Mouse (Mus musculus): ENCODE data around the gene Cnih2. TPM values are rescaled to one million over a fixed set of nuclear protein-coding genes. Genes with fewer than 3 reads are reported as not detected.
A peak's percentile ranks its signal among the peaks of the same experiment; 100 is the strongest.
"Not testable (repeated sequence)": the region's sequence is repeated elsewhere in the genome, so short reads cannot be mapped to it uniquely, and the experiment has no call there.

The Cnih2 gene
- polyA plus RNA-seq, 1 experiment from 2014 or later: 31.7 TPM

DNA sequence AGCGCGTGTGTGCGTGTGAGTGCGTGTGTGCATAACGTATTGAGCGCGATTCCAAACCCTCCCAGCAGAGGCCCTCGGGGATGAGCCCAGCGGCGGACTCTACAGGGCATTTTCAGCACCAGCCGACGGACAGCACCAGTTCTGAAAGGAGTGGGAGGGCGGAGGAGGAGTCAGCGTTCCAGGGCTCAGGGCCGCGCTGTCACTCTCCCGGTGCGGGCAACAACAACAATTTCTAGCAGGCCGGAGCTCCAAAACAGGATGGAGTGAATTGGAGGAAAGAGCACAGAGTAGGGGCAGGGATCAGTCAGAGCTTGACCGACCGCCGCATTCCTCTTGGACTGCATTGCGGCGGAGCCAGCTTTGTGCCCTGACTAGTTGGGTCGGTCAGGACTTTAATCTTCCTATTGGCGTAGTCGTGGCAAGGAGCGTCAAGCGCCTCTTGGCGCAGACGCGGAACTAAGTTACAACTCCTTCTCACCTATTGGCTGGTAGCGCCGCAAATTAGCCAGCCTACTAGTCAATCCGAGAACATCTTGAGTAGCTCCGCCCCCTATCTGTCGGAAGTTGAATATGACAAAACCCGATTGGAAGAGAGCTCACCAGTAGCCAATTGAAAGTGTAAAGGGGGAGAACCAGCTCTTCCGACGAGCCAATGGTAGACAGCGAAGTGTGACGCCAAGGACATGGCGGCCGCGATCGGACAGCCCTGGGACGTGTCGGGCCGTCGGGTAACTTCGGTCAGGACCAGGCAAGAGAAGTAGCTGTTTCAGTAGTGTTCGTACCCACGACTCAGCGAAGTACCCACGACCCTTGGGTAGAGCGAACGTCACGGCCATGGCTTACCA is 10.2 kb downstream of the Cnih2 start, which contains the start of gene Yif1a:
TSS of gene Yif1a (plus strand) at position 655 of the 845 bp plus-strand sequence.
- Histone ChIP-seq H3K27ac (replicated peaks) (peak within 1 kb of the TSS; percentile 84), H3K27me3 (replicated peaks; ENCODE audit: low read depth, poor library complexity, severe bottlenecking) (peaks cover 35% of the 10 kb centered on the region), H3K4me3 (peak within 1 kb of the TSS; percentile 90), H3K9me3 (no peaks in the 10 kb centered on the region), H3K36me3 (replicated peaks) (peaks cover 34% of the 10 kb centered on the region), H3K4me1 (peaks cover 31% of the 10 kb centered on the region)
- peak; percentile 95 for DNase-seq (ENCODE audit: low spot score)
- under 1% methylated on average over 58 of the region's 58 CpGs for WGBS

GRCm38 (mm10) chr19:5086533-5086932 is 11.8 kb downstream of the Cnih2 start:
- peaks cover 51% of the 10 kb centered on the region for H3K27me3 ChIP-seq (replicated peaks; ENCODE audit: low read depth, poor library complexity, severe bottlenecking)
- H3K4me3 ChIP-seq; H3K9me3 ChIP-seq; DNase-seq (ENCODE audit: low spot score); H3K27ac ChIP-seq (replicated peaks): not testable (repeated sequence)
- peaks cover 34% of the 10 kb centered on the region for H3K4me1 ChIP-seq
- peaks cover 19% of the 10 kb centered on the region for H3K36me3 ChIP-seq (replicated peaks)
- 54% methylated on average over 4 of the region's 4 CpGs for WGBS

DNA sequence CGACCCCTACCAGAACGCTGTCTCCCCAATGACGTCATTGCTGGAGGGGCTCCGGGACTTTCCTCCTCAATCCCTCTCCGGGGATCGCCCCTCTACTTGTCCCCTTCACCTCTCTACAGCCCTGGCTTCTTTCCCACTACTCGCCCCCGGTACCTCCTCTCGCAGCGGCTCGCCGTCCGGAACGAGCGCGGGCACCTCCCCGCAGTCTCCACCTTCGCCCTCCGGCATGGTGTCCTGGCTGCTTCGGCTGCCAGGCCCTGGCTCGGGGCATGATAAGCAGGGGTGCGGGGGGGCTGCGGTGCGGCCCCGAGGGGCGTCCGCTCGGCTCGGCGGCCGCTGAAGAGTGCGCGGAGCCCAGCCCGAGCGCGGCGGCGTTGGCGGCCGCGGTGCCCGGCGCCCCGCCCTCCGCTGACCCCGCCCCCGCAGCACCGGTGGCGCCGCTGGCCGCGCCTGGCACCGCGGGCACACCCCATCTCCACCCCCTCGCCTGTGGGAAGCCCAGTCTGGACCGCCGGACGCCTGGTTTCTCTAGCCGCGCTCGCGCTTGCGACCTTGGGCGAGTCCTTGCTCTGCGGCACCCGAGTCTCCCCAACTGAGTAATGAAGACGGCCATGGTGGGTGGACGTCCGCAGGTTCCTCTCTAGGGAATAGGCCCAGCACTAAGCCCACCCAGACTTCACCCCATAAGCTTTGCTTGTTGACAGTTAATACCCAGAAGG is 13.0 kb downstream of the Cnih2 start, which contains the start of gene Tmem151a:
TSS of gene Tmem151a (minus strand) at position 387 of the 719 bp plus-strand sequence.
- Histone ChIP-seq H3K9me3 (no peaks in the 10 kb centered on the region), H3K4me3 (peak within 1 kb of the TSS; percentile 58), H3K27me3 (replicated peaks; ENCODE audit: low read depth, poor library complexity, severe bottlenecking) (peaks cover 63% of the 10 kb centered on the region), H3K27ac (replicated peaks) (no peak within 1 kb of the TSS), H3K36me3 (replicated peaks) (peaks cover 6% of the 10 kb centered on the region), H3K4me1 (peaks cover 34% of the 10 kb centered on the region)
- under 1% methylated on average over 69 of the region's 69 CpGs for WGBS
- DNase-seq (ENCODE audit: low spot score): no peak

DNA sequence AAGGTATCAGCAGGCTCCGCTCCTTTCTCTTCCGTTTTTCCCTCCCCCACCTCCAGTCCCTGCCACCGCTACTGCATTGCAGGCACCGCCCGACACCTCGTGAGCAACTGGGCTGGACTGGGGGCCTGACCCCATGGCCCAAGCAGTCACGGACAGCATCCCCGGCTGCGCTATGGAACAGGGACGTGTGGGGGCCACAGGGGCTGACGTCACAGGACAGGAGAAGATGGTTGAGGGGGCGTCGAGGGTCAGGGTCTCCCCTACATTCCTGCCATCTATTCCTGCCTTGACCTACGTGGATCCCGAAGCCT is 13.5 kb downstream of the Cnih2 start:
- Histone ChIP-seq H3K4me3 (peak overlapping the region; percentile 58), H3K4me1 (peaks cover 34% of the 10 kb centered on the region)
- no peak for DNase-seq (ENCODE audit: low spot score)

DNA sequence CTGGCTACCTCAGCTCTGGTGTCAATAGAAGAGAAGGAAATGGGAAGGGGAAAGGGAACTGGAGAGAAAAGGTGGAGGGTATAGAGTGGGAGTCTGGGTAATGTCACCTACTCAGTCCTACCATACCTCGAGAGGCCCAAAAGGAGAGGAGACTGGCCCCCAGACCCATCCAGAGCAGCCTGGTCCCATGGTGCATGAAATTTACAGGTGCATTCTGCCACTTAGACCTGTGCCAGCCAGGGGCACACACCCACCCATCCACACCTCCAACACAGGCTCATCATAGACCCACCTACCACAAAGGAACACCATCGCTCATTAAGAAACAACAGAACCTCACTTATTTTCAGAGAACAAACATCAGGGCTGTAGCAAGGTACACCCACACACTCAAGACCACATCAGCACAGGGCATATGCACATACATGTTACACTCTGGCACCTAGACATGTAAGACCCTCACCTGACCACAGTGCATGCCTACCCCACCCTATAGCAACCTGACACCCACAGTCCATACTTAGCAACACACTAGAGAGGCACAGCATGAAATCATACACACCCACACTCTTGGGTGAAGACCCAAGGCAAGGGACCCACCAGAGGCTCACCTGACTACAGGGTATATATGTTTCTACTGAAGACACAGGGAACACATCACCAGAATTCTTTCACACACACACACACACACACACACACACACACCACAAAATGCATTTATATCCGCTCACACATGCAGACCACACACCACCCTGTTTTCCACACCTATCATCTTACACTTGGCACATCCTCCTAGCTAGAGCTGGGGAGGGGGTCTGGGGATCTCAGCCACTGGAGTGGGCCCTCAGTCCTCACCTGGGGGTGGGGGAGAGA is 14.1 kb downstream of the Cnih2 start:
- 73% methylated on average over 3 of the region's 3 CpGs for WGBS
- no peak for DNase-seq (ENCODE audit: low spot score)
- H3K9me3 ChIP-seq: no peaks in the 10 kb centered on the region
- no peak overlapping the region for H3K27ac ChIP-seq (replicated peaks)
- peaks cover 29% of the 10 kb centered on the region for H3K4me1 ChIP-seq
- H3K4me3 ChIP-seq: peak overlapping the region; percentile 58; the same call in 1 of the 2 replicates
- H3K27me3 ChIP-seq (replicated peaks; ENCODE audit: low read depth, poor library complexity, severe bottlenecking): peaks cover 73% of the 10 kb centered on the region
- no peaks in the 10 kb centered on the region for H3K36me3 ChIP-seq (replicated peaks)

More for the DNA sequence above, 13.5 kb downstream of the Cnih2 start:
- Histone ChIP-seq H3K9me3 (no peaks in the 10 kb centered on the region), H3K27ac (replicated peaks) (no peak overlapping the region), H3K27me3 (replicated peaks; ENCODE audit: low read depth, poor library complexity, severe bottlenecking) (peaks cover 68% of the 10 kb centered on the region), H3K36me3 (replicated peaks) (peaks cover 1% of the 10 kb centered on the region)
- WGBS: 5% methylated on average over 15 of the region's 15 CpGs

GRCm38 (mm10) chr19:5082596-5082995 is 15.7 kb downstream of the Cnih2 start:
- Histone ChIP-seq H3K4me3 (no peak overlapping the region), H3K27me3 (replicated peaks; ENCODE audit: low read depth, poor library complexity, severe bottlenecking) (peaks cover 73% of the 10 kb centered on the region), H3K4me1 (peaks cover 20% of the 10 kb centered on the region), H3K27ac (replicated peaks) (no peak overlapping the region), H3K9me3 (no peaks in the 10 kb centered on the region), H3K36me3 (replicated peaks) (no peaks in the 10 kb centered on the region)
- 72% methylated on average over 24 of the region's 24 CpGs for WGBS
- no peak for DNase-seq (ENCODE audit: low spot score)

GRCm38 (mm10) chr19:5082005-5082404 is 16.3 kb downstream of the Cnih2 start:
- H3K27ac ChIP-seq (replicated peaks): no peak overlapping the region
- H3K27me3 ChIP-seq (replicated peaks; ENCODE audit: low read depth, poor library complexity, severe bottlenecking): peaks cover 73% of the 10 kb centered on the region
- H3K9me3 ChIP-seq: no peaks in the 10 kb centered on the region
- DNase-seq (ENCODE audit: low spot score): no peak
- H3K4me3 ChIP-seq: no peak overlapping the region
- peaks cover 15% of the 10 kb centered on the region for H3K4me1 ChIP-seq
- H3K36me3 ChIP-seq (replicated peaks): no peaks in the 10 kb centered on the region
- WGBS: 71% methylated on average over 18 of the region's 18 CpGs

DNA sequence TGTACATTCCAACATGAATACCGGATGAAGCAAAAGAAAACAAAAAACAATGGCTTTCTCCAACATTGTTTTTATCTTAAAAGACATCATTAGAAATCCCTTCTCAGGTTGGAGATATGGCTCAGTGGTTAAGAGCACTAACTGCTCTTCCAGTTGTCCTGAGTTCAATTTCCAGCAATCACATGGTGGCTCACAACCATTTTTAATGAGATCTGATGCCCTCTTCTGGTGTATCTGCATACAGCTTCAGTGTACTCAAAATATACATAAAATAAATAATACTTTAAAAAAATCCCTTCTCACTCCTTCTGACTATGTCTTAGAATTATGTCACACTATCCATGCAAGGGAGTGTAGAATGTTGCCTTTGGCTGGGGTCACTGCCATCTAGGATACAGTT is 19.0 kb downstream of the Cnih2 start:
- H3K27me3 ChIP-seq (replicated peaks; ENCODE audit: low read depth, poor library complexity, severe bottlenecking): peaks cover 57% of the 10 kb centered on the region
- WGBS: 91% methylated on average over 1 of the region's 1 CpGs

GRCm38 (mm10) chr19:5073518-5073917 is 24.8 kb downstream of the Cnih2 start:
- no peak for DNase-seq (ENCODE audit: low spot score)
- no peak overlapping the region for H3K27ac ChIP-seq (replicated peaks)
- H3K4me3 ChIP-seq: 0 out of 2 replicates have a peak overlapping the region, but pooled peaks have one; percentile 69
- peaks cover 48% of the 10 kb centered on the region for H3K4me1 ChIP-seq
- peaks cover 38% of the 10 kb centered on the region for H3K27me3 ChIP-seq (replicated peaks; ENCODE audit: low read depth, poor library complexity, severe bottlenecking)
- no peaks in the 10 kb centered on the region for H3K9me3 ChIP-seq
- H3K36me3 ChIP-seq (replicated peaks): no peaks in the 10 kb centered on the region
- WGBS: 44% methylated on average over 5 of the region's 5 CpGs

More for the DNA sequence above, 19.0 kb downstream of the Cnih2 start:
- Histone ChIP-seq H3K4me3 (no peak overlapping the region), H3K36me3 (replicated peaks) (no peaks in the 10 kb centered on the region), H3K4me1 (0 out of 2 replicates have a peak, but pooled peaks cover 3% of the 10 kb centered on the region), H3K9me3 (no peaks in the 10 kb centered on the region), H3K27ac (replicated peaks) (no peak overlapping the region)
- DNase-seq (ENCODE audit: low spot score): no peak

DNA sequence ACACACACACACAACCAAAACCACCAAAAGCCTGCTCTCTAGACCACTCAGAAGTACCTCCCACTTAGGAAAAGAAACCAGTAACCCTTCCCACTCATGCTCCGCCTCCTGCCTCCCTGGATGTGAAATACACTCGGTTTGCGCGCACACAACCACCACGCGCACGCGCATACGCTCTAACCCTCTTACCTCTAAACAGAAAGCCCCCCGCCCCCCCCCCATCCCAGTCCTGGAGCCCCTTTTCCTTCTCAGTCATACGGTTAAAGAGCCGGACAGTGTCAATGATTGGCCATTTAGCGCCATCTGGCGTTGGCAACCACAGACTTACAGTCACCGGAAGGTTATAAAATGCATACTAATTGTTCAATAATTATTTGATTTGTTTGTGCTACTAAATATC is 25.3 kb downstream of the Cnih2 start:
- Histone ChIP-seq H3K36me3 (replicated peaks) (no peaks in the 10 kb centered on the region), H3K4me3 (peak overlapping the region; percentile 69), H3K27me3 (replicated peaks; ENCODE audit: low read depth, poor library complexity, severe bottlenecking) (peaks cover 43% of the 10 kb centered on the region), H3K4me1 (peaks cover 53% of the 10 kb centered on the region), H3K9me3 (no peaks in the 10 kb centered on the region), H3K27ac (replicated peaks) (peak overlapping the region; percentile 93)
- 1% methylated on average over 15 of the region's 15 CpGs for WGBS
- peak; percentile 94 for DNase-seq (ENCODE audit: low spot score)

DNA sequence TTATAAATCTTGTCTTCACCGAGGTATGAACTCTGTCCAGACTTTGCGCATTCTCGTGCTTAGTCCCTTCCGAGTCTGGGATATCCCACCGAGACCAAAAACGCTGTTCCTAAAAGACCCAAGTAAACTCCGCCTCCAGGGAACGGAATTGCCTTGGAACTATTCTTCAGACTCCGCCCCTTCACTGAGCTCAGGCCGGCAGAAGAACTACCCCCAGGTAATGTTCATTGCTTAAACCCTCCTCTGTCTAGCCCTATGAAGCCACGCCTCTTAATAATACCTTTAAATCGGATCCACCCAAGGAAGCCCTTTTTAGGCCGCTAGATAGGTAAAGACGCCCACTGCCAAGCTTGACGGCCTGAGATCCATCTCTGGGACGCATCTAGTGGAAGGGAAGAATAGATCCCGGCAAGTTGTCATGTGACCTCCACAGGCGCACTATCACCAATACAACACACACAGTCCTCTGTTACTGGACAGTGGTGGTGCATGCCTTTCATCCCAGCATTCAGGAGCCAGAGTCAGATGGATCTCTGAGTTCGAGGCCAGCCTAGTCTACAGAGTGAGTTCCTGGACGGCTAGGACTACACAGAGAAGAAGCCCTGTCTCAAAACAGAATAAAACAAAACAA is 25.8 kb downstream of the Cnih2 start:
- H3K27me3 ChIP-seq (replicated peaks; ENCODE audit: low read depth, poor library complexity, severe bottlenecking): peaks cover 49% of the 10 kb centered on the region
- WGBS: 1% methylated on average over 20 of the region's 20 CpGs
- peak overlapping the region; percentile 69 for H3K4me3 ChIP-seq
- peaks cover 58% of the 10 kb centered on the region for H3K4me1 ChIP-seq
- peak overlapping the region; percentile 93 for H3K27ac ChIP-seq (replicated peaks)
- no peaks in the 10 kb centered on the region for H3K9me3 ChIP-seq
- no peaks in the 10 kb centered on the region for H3K36me3 ChIP-seq (replicated peaks)
- DNase-seq (ENCODE audit: low spot score): peak; percentile 62

All from embryonic facial prominence, embryonic 10.5 days (tissue).